Mouse (Mus musculus): ENCODE data around the gene Xrcc6.
A peak's percentile ranks its signal among the peaks of the same experiment; 100 is the strongest.
"Not testable (repeated sequence)": the region's sequence is repeated elsewhere in the genome, so short reads cannot be mapped to it uniquely, and the experiment has no call there.

Gene Xrcc6

DNA sequence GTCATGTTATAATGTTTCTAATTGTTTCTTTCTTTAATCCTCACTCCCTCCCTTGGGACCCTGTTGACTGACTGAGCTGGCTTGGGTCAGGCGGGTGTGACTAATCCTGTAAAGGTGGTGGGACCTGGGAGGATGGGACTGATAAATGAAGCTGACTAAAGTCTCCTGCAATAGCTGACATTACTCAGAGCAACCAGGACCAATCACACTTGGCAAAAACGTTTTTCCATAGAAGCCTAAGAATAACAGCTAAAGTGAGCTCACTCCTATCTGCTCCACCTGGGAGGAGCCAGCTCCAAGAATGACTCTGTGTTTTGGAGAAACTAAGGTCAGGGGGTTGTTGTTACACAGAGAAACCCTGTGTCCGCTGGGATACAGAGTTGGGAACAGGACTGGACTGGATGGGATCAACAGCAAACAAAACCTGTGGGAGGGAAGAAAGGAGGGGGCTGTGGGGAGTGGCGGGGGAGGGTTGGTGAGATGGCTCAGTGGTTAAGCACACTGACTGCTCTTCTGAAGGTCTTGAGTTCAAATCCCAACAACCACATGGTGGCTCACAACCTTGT, 22.6 kb upstream of the Xrcc6 start:
- DNase-seq (ENCODE audit: extremely low read depth, low read depth) = no peak

DNA sequence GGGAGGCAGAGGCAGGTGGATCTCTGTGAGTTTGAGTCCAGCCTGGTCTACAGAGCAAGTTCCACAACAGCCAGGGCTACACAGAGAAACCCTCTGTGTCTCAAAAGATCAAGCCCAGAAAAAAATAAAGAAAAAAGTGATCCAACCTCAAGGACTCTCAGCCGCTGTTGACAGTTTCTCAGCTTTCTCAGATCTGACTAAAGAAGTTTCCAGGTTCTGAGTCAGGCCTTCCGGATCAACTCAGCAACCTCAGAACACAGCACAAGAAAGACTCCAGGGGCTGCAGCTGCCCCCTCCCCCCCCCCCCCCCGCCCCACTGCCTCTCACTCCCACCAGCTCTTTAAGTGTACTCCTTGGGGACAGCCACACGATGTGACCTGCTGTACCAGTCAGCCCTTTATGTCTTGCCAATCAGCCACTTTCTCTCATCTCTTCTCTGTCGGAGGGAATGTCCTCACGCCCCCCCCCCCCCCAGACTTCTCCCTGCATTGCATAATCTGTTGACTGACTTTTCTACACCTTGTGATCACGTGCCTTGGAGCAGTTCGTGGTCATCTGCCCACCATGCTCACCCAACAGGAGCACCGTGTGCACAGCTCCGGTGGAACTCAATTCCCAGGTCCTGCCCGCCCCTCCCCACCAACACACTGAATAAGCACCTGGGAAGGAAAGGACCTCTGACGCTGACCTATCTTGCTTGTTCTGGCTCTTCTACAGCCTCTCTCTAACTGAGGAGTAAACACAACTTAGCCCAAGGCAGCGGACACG, 21.4 kb upstream of the Xrcc6 start:
- no peak for DNase-seq (ENCODE audit: extremely low read depth, low read depth)

- no peak for DNase-seq (ENCODE audit: extremely low read depth, low read depth)
These were observed 19.8 kb upstream of the Xrcc6 start for GRCm38 (mm10) chr15:81967821-81968220.

DNA sequence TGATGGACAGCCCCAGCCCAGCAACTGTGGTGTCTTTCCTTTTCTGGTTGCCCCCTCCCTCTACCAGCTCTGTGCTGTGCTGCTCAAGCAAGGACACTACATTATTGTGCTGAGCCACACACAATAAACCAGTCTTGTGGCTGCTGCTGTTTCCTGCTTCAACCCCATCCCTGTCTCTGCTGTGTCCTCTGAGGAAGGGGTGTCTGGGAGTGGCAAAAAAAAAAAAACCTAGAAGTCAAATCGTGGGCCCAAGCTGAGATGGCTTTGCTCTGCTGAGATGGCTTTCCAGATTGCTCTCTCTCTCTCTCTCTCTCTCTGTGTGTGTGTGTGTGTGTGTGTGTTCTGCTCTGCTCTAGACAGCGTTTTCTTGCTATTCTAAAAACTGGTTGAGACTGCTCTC, 19.2 kb upstream of the Xrcc6 start:
- DNase-seq (ENCODE audit: extremely low read depth, low read depth) = no peak

- DNase-seq (ENCODE audit: extremely low read depth, low read depth) = peak; percentile 50
These were observed 18.5 kb upstream of the Xrcc6 start for GRCm38 (mm10) chr15:81969173-81969572.

- not testable (repeated sequence) for DNase-seq (ENCODE audit: extremely low read depth, low read depth)
These were observed 18.0 kb upstream of the Xrcc6 start for GRCm38 (mm10) chr15:81969635-81970034.

- not testable (repeated sequence) for DNase-seq (ENCODE audit: extremely low read depth, low read depth)
These were observed 17.1 kb upstream of the Xrcc6 start for GRCm38 (mm10) chr15:81970498-81970897.

- DNase-seq (ENCODE audit: extremely low read depth, low read depth) = not testable (repeated sequence)
These were observed 12.5 kb upstream of the Xrcc6 start for GRCm38 (mm10) chr15:81975156-81975555.

- DNase-seq (ENCODE audit: extremely low read depth, low read depth) = no peak
These were observed 7.3 kb upstream of the Xrcc6 start, which contains the start of gene 1700029P11Rik for GRCm38 (mm10) chr15:81980321-81980720. 1700029P11Rik (plus strand) TSS chr15:81980540.

- no peak for DNase-seq (ENCODE audit: extremely low read depth, low read depth)
These were observed 5.5 kb upstream of the Xrcc6 start for GRCm38 (mm10) chr15:81982173-81982572.

DNA sequence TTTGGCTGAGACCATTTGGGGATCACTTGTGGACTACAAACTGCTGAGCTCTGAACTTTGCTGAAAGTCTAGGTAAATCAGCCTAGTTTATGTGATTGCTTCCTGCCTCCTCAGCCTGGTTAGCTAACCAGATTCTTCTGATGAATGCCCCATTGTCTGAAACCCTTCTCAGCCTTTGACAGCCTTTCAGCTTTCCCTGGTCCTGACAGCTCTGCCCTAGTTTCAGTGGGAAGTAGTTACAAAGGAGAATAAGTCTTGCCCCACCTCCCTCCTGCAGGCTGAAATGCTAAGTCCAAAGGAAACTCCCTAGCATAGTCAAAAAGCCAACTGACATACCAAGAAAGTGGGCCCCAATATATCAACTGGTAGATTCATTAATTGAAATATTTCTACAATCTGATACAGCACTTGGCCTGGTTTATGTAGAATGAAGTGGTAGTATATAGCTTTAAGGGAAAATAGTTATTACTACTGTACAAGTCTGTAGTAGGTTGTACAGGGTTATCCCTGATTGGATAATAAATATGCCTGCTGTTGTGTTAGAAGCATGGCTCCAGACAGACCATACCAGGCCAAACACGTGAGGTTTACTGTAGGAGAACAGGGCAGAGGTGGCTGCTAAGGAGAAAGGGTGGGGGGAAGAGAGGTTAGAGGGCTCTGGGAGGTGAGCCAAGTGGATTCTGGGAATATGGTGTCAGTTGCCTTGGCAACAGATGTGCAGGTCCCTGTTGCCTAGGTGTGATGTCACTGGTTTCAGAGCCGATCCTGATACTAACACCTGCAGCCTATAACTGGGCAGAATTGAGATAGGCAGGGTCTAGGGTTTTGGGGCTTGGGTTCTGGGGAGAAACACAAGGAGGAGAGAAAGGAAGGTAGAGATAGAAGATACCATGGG, 2.1 kb upstream of the Xrcc6 start:
- no peak for DNase-seq (ENCODE audit: extremely low read depth, low read depth)

DNA sequence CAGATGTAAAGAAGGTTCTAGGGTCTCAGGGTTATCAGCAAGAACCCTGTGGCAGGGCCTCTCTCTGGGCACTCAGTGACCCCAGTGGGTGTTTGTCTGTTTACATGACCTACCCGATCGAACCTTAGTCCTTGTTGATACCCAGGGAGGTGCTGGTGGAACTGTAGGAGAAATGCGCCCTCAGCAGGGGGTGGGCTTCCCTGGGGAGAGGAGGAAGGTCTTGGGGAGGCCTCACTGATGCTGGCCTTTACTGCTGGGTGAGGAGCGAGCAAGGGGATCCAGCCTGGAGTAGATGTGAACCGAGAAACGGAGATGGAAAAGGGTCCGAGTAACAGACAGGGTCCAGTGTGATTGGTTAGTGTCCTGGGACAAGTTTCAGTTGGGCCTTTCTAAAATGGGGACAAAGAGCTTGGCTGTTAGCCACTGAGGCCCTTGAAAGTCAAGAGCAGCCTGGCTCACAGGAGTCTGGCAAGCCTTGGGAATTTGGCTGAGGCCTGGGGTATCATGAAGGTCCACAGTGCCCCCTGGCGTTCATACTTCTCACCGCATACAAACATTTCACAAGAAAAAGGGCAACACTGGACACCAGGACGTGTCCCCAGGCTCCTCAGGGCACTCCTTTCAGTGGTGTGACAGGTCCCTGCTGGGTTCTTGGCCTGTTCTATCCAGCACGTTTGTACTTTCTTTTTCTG, 1.9 kb downstream of the Xrcc6 start:
- DNase-seq (ENCODE audit: extremely low read depth, low read depth) = peak; percentile 65

- DNase-seq (ENCODE audit: extremely low read depth, low read depth) = peak; percentile 38
These were observed 2.9 kb downstream of the Xrcc6 start for GRCm38 (mm10) chr15:81990549-81990948.

DNA sequence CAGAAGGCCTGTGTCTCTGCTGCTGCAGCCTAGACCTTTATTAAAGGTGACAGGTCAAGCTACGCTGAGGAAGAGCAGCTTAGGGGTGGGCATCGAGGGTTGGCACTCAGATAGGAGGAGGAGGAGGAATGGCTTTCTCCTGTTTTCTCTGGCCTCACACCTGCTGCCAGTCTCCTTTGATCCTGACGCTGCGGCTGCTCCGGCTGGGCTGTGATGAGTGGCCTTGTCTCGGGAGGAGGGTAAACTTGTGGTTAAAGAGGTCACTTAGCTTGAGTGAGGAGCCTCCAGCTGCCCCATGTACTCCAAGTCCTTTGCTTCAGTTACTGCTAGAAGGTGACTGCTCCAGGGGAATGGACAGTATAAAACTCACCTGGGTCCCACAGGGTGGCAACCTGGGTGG, 6.4 kb downstream of the Xrcc6 start:
- DNase-seq (ENCODE audit: extremely low read depth, low read depth) = no peak

DNA sequence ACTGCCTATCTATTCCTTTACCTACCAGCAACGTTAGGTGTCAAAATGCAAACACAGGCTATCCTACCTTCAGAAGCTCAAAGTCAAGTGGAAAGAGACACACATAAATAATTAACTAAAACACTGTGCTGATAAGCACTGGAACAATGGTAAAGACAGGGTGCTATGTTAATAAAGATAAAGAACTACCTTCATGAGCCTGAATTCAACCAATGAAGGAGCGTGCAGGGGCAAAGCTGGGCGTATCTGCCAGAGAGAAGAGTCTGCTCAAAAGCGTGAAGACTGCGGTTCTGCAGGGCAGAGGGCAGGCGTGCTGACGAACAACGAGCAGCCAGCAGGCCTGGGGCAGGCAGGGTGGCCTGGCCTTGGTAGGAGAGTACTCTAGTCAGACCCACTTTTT, 16.6 kb downstream of the Xrcc6 start:
- no peak for DNase-seq (ENCODE audit: extremely low read depth, low read depth)

DNA sequence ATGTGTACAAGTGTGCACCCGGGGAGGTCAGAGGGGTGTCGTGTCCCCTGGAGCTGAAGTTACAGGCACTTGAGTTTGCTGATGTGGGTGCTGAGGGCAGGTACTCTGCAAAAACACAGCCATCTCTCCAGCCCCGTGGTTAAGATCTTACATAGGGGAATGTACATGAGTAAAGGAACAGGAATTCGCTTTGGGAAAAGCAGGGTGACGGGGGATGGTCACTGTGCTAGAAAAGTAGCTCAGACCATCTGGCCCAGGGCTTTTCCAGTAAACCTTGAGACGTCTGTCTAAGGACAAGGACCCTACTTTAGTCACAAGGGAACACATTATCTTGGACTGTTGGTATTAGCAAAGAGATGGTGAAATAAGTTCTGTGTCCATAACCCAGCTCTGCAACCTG, 24.3 kb downstream of the Xrcc6 start:
- no peak for DNase-seq (ENCODE audit: extremely low read depth, low read depth)

DNA sequence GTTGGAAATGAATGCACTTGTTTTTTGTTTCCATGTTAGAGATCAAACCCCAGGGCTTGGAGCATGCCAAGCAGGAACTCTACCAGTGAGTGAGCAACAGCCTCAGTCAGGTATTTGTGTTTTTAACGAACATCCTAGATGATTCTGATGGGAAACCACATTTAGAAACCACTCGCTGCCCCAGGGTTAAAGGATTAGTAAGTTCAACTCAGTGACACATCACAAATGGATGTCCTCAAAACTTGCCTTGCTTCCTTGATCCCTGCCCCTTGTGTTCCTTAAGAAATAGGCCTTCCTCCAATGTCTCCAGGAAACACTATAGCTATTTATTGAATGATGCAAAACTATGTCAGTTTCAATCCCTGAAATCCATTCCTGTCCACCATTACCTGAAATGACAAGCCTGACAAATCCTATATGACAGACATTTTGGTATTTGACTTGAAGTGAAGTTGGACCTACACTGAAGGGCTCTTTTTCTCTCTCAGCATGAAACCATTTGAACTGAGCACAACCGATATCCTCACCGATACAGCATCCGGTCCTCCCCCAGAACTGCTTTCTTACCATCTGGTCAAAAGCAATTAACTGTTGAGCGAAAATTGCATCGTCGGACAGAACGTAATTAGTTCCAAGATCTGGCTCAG, 27.2 kb downstream of the Xrcc6 start:
- DNase-seq (ENCODE audit: extremely low read depth, low read depth) = no peak

GRCm38 (mm10) chr15:82015392-82016100, 27.9 kb downstream of the Xrcc6 start:
- DNase-seq (ENCODE audit: extremely low read depth, low read depth) = no peak

DNA sequence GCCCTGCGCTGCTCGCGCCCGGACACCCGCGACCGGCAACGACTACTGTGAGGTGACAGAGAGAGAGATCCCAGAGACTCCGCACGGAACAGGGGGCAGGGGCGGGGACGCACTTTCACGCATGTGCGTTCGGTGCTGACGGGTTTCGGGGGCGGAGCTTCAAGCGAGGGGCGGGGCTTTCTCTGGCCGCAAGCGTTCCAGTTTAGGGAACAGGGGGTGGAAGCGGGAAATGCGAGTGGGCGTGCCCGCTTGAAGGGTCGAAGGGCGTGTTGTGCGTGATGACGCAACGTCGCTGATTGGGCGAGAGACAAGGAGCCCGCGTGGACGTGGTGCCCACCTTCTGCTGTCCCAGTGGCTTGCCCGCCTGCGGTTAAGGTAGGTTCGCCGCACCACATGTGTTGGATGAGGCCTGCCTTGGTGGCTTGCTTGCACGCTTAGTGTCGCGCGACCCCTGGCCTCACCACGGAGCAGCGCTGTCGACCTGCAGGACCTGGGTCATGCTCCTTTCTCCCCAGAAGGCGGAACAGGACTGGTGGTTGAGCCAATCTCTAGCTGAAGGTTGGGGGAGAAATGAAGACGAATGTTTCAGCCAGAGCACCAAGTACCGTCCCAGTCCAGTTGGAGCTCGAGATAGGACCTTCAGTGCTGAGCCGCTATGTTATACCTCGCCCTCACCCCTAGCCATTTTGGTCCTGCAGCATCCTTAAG, 28.6 kb downstream of the Xrcc6 start:
- peak; percentile 96 for DNase-seq (ENCODE audit: extremely low read depth, low read depth)

DNA sequence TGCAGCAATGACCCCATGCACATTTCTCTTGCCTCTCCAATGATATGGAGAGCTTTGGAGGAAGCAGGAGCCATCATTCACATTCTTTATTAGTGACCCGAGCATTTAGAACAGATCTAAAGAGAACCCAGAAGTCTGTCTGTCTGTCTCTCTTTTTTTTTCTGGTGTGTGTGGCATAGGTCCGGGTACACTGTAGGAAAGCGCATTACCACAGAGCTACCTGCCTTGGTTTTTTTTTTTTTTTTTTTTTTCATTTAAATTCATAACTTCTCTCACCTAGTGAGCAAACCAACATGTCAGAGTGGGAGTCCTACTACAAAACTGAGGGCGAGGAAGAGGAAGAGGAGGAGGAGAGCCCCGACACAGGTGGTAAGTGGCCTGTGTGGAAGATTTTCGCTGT, 29.2 kb downstream of the Xrcc6 start:
- no peak for DNase-seq (ENCODE audit: extremely low read depth, low read depth)

All from MEL-GATA-1-ER (cell line).